Mouse (Mus musculus) hindlimb bud, embryonic 11.5 days (tissue): ENCODE data around the gene Igf1r.
A peak's percentile ranks its signal among the peaks of the same experiment; 100 is the strongest.

Source experiments
- DNase-seq: peaks from one replicate; pipeline ENCODE4 v3.0.0-alpha.2; 2012; ENCODE audit warnings: low read depth, low spot score; ENCODE audit errors: extremely low spot score

Gene Igf1r

GRCm38 (mm10) chr7:67952777-67953700 lies at the start of gene Igf1r:
Igf1r (plus strand) TSS chr7:67952827.
- DNase-seq: no peak

GRCm38 (mm10) chr7:67906358-67906757 lies 46.3 kb upstream of the Igf1r start:
- DNase-seq: no peak

GRCm38 (mm10) chr7:67907786-67908400 lies 44.7 kb upstream of the Igf1r start:
- no peak for DNase-seq

GRCm38 (mm10) chr7:67910528-67910927 lies 42.1 kb upstream of the Igf1r start:
- peak; percentile 24 for DNase-seq

GRCm38 (mm10) chr7:67910947-67911346 lies 41.7 kb upstream of the Igf1r start:
- DNase-seq: peak; percentile 16

GRCm38 (mm10) chr7:67911841-67912240 lies 40.8 kb upstream of the Igf1r start:
- DNase-seq: peak; percentile 22

GRCm38 (mm10) chr7:67916960-67917359 lies 35.7 kb upstream of the Igf1r start:
- no peak for DNase-seq

- DNase-seq: no peak
Observed at GRCm38 (mm10) chr7:67917753-67918152, 34.9 kb upstream of the Igf1r start.

GRCm38 (mm10) chr7:67919467-67919866 lies 33.2 kb upstream of the Igf1r start:
- DNase-seq: no peak

GRCm38 (mm10) chr7:67924215-67924614 lies 28.4 kb upstream of the Igf1r start:
- no peak for DNase-seq

- DNase-seq: no peak
Observed at GRCm38 (mm10) chr7:67930132-67930531, 22.5 kb upstream of the Igf1r start.

- DNase-seq: no peak
Observed at GRCm38 (mm10) chr7:67936801-67937200, 15.8 kb upstream of the Igf1r start.

GRCm38 (mm10) chr7:67943805-67944204 lies 8.8 kb upstream of the Igf1r start:
- DNase-seq: no peak

GRCm38 (mm10) chr7:67946901-67947300 lies 5.7 kb upstream of the Igf1r start:
- DNase-seq: no peak

GRCm38 (mm10) chr7:67950346-67950814 lies 2.2 kb upstream of the Igf1r start:
- DNase-seq: no peak

- DNase-seq: no peak
Observed at GRCm38 (mm10) chr7:67950815-67951531, 1.7 kb upstream of the Igf1r start.

GRCm38 (mm10) chr7:67951532-67952035 lies 1.0 kb upstream of the Igf1r start:
- DNase-seq: no peak

GRCm38 (mm10) chr7:67952036-67952681 lies 468 bp upstream of the Igf1r start:
- DNase-seq: no peak

- no peak for DNase-seq
Observed at GRCm38 (mm10) chr7:67953764-67954242, 1.2 kb downstream of the Igf1r start.

- no peak for DNase-seq
Observed at GRCm38 (mm10) chr7:67954591-67955185, 2.1 kb downstream of the Igf1r start.
